Mouse (Mus musculus) cortical plate, adult 2 months (tissue): ENCODE measurements around the gene 4933406M09Rik.

Experiments used
- CTCF ChIP-seq: fragments of 200-500 bp; IDR thresholded peaks from 2 replicates; pipeline ENCODE4 v1.5.1; 2011; ENCODE audit warnings: mild to moderate bottlenecking, control low read depth, low read length; ENCODE audit not compliant: insufficient read depth; ENCODE audit errors: extremely low read depth
- POLR2A ChIP-seq: fragments of 200-500 bp; IDR thresholded peaks from 2 replicates; pipeline ENCODE4 v1.6.1; 2011; ENCODE audit warnings: mild to moderate bottlenecking, low read length, control low read depth; ENCODE audit not compliant: insufficient read depth; ENCODE audit errors: extremely low read depth

DNA sequence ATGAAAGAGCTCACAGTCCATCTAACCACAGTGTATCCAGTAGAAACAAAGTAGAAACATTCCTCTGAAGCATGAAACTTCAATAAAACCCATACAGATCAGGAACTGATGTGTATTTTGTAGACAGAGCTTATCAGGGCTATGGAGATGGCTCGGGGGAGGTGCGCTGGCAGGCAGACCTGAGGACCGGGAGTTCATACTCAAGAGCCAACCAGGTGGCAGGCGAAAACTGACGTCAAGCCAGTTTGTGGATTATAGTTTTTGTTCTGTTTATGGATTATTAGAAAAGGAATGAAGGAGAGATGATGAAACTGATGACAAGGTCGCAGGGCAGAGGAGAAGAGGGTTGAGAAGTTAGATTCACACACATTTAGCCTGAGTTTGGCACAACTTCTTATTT, 54.7 kb downstream of the 4933406M09Rik start:
- no peak for TF ChIP-seq CTCF
- TF ChIP-seq POLR2A: no peak
